Mouse (Mus musculus) MEL (cell line): ENCODE measurements around the gene Magi2. TPM values are rescaled to one million over a fixed set of nuclear protein-coding genes. Genes with fewer than 3 reads are reported as not detected.

Source experiments
- DNase-seq: peaks from one replicate; pipeline ENCODE4 v3.0.0; 2011; ENCODE audit warnings: low read depth, low spot score
- H3K27ac ChIP-seq: 2 replicates; pipeline ENCODE4 v1.5.1; 2012; ENCODE audit warnings: low read depth, mild to moderate bottlenecking, control low read depth, low read length, moderate library complexity; ENCODE audit not compliant: control insufficient read depth
- H3K27me3 ChIP-seq, 2 experiments: fragments of 150-350 bp in 1 of 2; sonication (generic) in 1 of 2; 2 replicates each; pipeline ENCODE4 v1.6.1; 2012; ENCODE audit warnings: low read length in 2 of 2, mild to moderate bottlenecking in 2 of 2, improper control_type of control experiment in 1 of 2, moderate library complexity in 1 of 2; ENCODE audit not compliant: insufficient read depth in 2 of 2, control insufficient read depth in 1 of 2
- H3K36me3 ChIP-seq, 2 experiments: 2 replicates each; pipeline ENCODE4 v1.6.1; 2012 to 2014; ENCODE audit warnings: low read length in 2 of 2, improper control_type of control experiment in 1 of 2, inconsistent platforms in 1 of 2, mild to moderate bottlenecking in 1 of 2; ENCODE audit not compliant: insufficient read depth in 2 of 2, control insufficient read depth in 1 of 2
- H3K4me1 ChIP-seq, 2 experiments: fragments of 150-350 bp in 1 of 2; sonication (generic) in 1 of 2; 2 replicates each; pipeline ENCODE4 v1.6.1; 2012; ENCODE audit warnings: low read length in 2 of 2, improper control_type of control experiment in 1 of 2, mild to moderate bottlenecking in 1 of 2; ENCODE audit not compliant: insufficient read depth in 2 of 2, control insufficient read depth in 1 of 2
- H3K4me3 ChIP-seq, 2 experiments: fragments of 150-350 bp in 1 of 2; sonication (generic) in 1 of 2; 2 replicates each; pipeline ENCODE4 v1.5.1; 2012; ENCODE audit warnings: low read depth in 2 of 2, low read length in 2 of 2, mild to moderate bottlenecking in 2 of 2, moderate library complexity in 2 of 2, control low read depth in 1 of 2, improper control_type of control experiment in 1 of 2; ENCODE audit not compliant: control insufficient read depth in 1 of 2, insufficient read depth in 1 of 2
- H3K79me2 ChIP-seq: 2 replicates; pipeline ENCODE4 v1.6.1; 2012; ENCODE audit warnings: mild to moderate bottlenecking, low read length, moderate library complexity; ENCODE audit not compliant: control insufficient read depth, poor library complexity, insufficient read depth
- H3K9ac ChIP-seq: 2 replicates; pipeline ENCODE4 v1.6.1; 2012; ENCODE audit warnings: low read depth, mild to moderate bottlenecking, control low read depth, low read length, moderate library complexity; ENCODE audit not compliant: control insufficient read depth, poor library complexity, severe bottlenecking
- H3K9me3 ChIP-seq: fragments of 150-350 bp; sonication (generic); replicated peaks from 2 replicates; pipeline ENCODE4 v1.6.1; 2012; ENCODE audit warnings: mild to moderate bottlenecking, low read length, improper control_type of control experiment, moderate library complexity; ENCODE audit not compliant: insufficient read depth
- BHLHE40 ChIP-seq: IDR thresholded peaks from 2 replicates; pipeline ENCODE4 v1.6.1; 2012; ENCODE audit warnings: low read depth, mild to moderate bottlenecking, inconsistent platforms, low read length, improper control_type of control experiment, borderline replicate concordance
- CTCF ChIP-seq, 3 experiments: IDR thresholded peaks in 2 of 3; conservative IDR thresholded peaks in 1 of 3; 2 replicates each; pipeline ENCODE4 v1.5.1; 2011 to 2012; ENCODE audit warnings: low read length in 3 of 3, low read depth in 2 of 3, mild to moderate bottlenecking in 2 of 3, improper control_type of control experiment in 1 of 3, inconsistent platforms in 1 of 3, mixed read lengths in 1 of 3, moderate library complexity in 1 of 3; ENCODE audit not compliant: control insufficient read depth in 1 of 3, insufficient read depth in 1 of 3, poor library complexity in 1 of 3, severe bottlenecking in 1 of 3
- E2F4 ChIP-seq: IDR thresholded peaks from 2 replicates; pipeline ENCODE4 v1.6.1; 2011; ENCODE audit warnings: low read depth, low read length, improper control_type of control experiment, borderline replicate concordance
- ELF1 ChIP-seq: IDR thresholded peaks from 2 replicates; pipeline ENCODE4 v1.6.1; 2014; ENCODE audit warnings: low read depth, mild to moderate bottlenecking, inconsistent platforms, low read length, improper control_type of control experiment, moderate library complexity
- ETS1 ChIP-seq: IDR thresholded peaks from 2 replicates; pipeline ENCODE4 v1.6.1; 2012; ENCODE audit warnings: low read depth, mild to moderate bottlenecking, inconsistent platforms, low read length, improper control_type of control experiment, moderate library complexity
- GABPA ChIP-seq: IDR thresholded peaks from 2 replicates; pipeline ENCODE4 v1.6.1; 2012; ENCODE audit warnings: low read depth, mild to moderate bottlenecking, inconsistent platforms, low read length, improper control_type of control experiment, moderate library complexity
- GATA1 ChIP-seq: IDR thresholded peaks from 2 replicates; pipeline ENCODE4 v1.6.1; 2011; ENCODE audit warnings: low read depth, low read length, improper control_type of control experiment
- HCFC1 ChIP-seq: IDR thresholded peaks from 2 replicates; pipeline ENCODE4 v1.6.1; 2012; ENCODE audit warnings: low read depth, mild to moderate bottlenecking, inconsistent platforms, low read length, improper control_type of control experiment, moderate library complexity
- KAT2A ChIP-seq: conservative IDR thresholded peaks from 2 replicates; pipeline ENCODE4 v1.6.1; 2012; ENCODE audit warnings: low read depth, low read length, improper control_type of control experiment, inconsistent platforms
- MAFK ChIP-seq: IDR thresholded peaks from 2 replicates; pipeline ENCODE4 v1.6.1; 2011; ENCODE audit warnings: low read depth, mild to moderate bottlenecking, low read length, improper control_type of control experiment, borderline replicate concordance
- MAX ChIP-seq: IDR thresholded peaks from 2 replicates; pipeline ENCODE4 v1.6.1; 2011; ENCODE audit warnings: low read length, improper control_type of control experiment
- MXI1 ChIP-seq: IDR thresholded peaks from 2 replicates; pipeline ENCODE4 v1.6.1; 2011; ENCODE audit warnings: mild to moderate bottlenecking, low read depth, low read length, improper control_type of control experiment
- MYB ChIP-seq: IDR thresholded peaks from 2 replicates; pipeline ENCODE4 v1.6.1; 2011; ENCODE audit warnings: mild to moderate bottlenecking, low read depth, low read length, improper control_type of control experiment
- MYC ChIP-seq: IDR thresholded peaks from 2 replicates; pipeline ENCODE4 v1.6.1; 2011; ENCODE audit warnings: low read depth, mild to moderate bottlenecking, low read length, improper control_type of control experiment, moderate library complexity
- NELFE ChIP-seq: IDR thresholded peaks from 2 replicates; pipeline ENCODE4 v1.6.1; 2011; ENCODE audit warnings: low read depth, low read length, improper control_type of control experiment
- NRF1 ChIP-seq: IDR thresholded peaks from 2 replicates; pipeline ENCODE4 v1.6.1; 2014; ENCODE audit warnings: low read depth, mild to moderate bottlenecking, inconsistent platforms, low read length, improper control_type of control experiment, moderate library complexity; ENCODE audit not compliant: poor library complexity, insufficient read depth, severe bottlenecking
- POLR2A ChIP-seq, 2 experiments: IDR thresholded peaks; 2 replicates each; pipeline ENCODE4 v1.6.1; 2011 to 2012; ENCODE audit warnings: low read length in 2 of 2, mild to moderate bottlenecking in 2 of 2, control low read depth in 1 of 2, improper control_type of control experiment in 1 of 2, low read depth in 1 of 2, moderate library complexity in 1 of 2; ENCODE audit not compliant: control insufficient read depth in 1 of 2, insufficient read depth in 1 of 2, poor library complexity in 1 of 2
- POLR2AphosphoS2 ChIP-seq: IDR thresholded peaks from 2 replicates; pipeline ENCODE4 v1.6.1; 2011; ENCODE audit warnings: low read length, improper control_type of control experiment
- RAD21 ChIP-seq: IDR thresholded peaks from 2 replicates; pipeline ENCODE4 v1.6.1; 2011; ENCODE audit warnings: mild to moderate bottlenecking, low read depth, low read length, improper control_type of control experiment
- SMC3 ChIP-seq: IDR thresholded peaks from 2 replicates; pipeline ENCODE4 v1.6.1; 2011; ENCODE audit warnings: low read depth, low read length, improper control_type of control experiment
- TAL1 ChIP-seq: IDR thresholded peaks from 2 replicates; pipeline ENCODE4 v1.6.1; 2012; ENCODE audit warnings: mild to moderate bottlenecking, inconsistent platforms, low read length, moderate library complexity, mixed read lengths
- TBP ChIP-seq: IDR thresholded peaks from 2 replicates; pipeline ENCODE4 v1.8.0; 2011; ENCODE audit warnings: low read depth, low read length, improper control_type of control experiment
- UBTF ChIP-seq: IDR thresholded peaks from 2 replicates; pipeline ENCODE4 v1.6.1; 2012; ENCODE audit warnings: low read depth, mild to moderate bottlenecking, inconsistent platforms, low read length, improper control_type of control experiment, moderate library complexity, borderline replicate concordance; ENCODE audit not compliant: insufficient read depth
- USF1 ChIP-seq: IDR thresholded peaks from 2 replicates; pipeline ENCODE4 v1.6.1; 2014; ENCODE audit warnings: low read depth, mild to moderate bottlenecking, inconsistent platforms, low read length, improper control_type of control experiment, moderate library complexity
- ZC3H11A ChIP-seq: IDR thresholded peaks from 2 replicates; pipeline ENCODE4 v1.6.1; 2012; ENCODE audit warnings: low read depth, mild to moderate bottlenecking, inconsistent platforms, low read length, improper control_type of control experiment
- ZNF384 ChIP-seq: IDR thresholded peaks from 2 replicates; pipeline ENCODE4 v1.6.1; 2012; ENCODE audit warnings: low read depth, mild to moderate bottlenecking, inconsistent platforms, low read length, improper control_type of control experiment
- polyA plus RNA-seq, 2 experiments: library from polyadenylated mRNA; stranded (reverse) in 1 of 2; unstranded in 1 of 2; fragments of >175 nt in 1 of 2; fragments of >200 nt in 1 of 2; gene quantifications; 2 replicates each; pipeline versions ENCODE4 v1.2.1 to v1.2.4; 2012; ENCODE audit warnings: low replicate concordance in 2 of 2, low read depth in 1 of 2; ENCODE audit not compliant: insufficient read length in 2 of 2, insufficient read depth in 1 of 2, missing spikeins in 1 of 2
- total RNA-seq: library from RNA; depleted of rRNA; stranded (reverse); fragments of 300-350 nt; gene quantifications from 2 replicates; pipeline ENCODE4 v1.2.3, GENCODE M21; 2012

The Magi2 gene
- total and polyA plus RNA-seq, 3 experiments = 0.46 to 0.47 TPM; not detected in 1

DNA sequence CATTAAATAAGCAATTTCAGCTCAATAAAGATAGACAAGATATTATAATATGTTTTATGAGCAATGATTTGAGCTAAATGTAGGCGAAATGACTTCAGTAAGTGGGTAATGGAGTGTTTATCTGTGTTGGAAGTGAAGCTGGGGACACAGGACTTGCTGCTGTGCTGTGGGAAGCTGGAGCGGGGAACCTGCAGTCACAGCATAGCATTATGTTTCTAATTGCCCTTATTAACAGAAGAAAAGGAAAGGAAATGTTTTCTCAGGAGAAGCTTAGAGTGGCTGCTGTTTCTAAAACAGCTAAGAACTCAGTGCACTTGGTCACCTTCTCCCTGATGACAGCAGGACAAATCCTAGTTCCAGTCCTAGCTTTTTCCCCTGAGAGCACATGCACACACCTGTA lies 1098.5 kb downstream of the Magi2 start:
- no peak for DNase-seq

DNA sequence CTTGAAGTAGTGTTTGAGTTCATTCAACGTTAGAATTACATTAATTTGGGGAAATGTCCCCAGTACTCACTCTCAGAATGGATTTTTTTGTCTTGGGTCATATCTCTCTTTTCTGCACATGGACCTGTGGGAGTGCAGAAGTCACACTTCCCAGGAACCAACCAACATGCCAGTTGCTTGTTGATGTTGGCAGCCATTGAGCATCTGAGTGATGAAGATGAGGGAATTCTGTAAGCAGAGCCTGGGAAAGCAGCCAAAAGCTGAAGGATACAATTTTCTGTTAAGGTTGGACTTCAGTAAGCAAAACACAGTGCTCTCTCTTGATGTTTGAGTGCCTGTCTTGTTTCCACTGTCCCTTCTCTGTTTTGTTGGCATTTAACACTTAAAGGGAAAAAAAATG lies 1102.1 kb downstream of the Magi2 start:
- Histone ChIP-seq H3K27ac (no peak overlapping the region), H3K36me3 (no peaks in the 10 kb centered on the region), H3K9me3 (no peaks in the 10 kb centered on the region), H3K9ac (no peak overlapping the region), H3K4me3 (no peak overlapping the region), H3K27me3 (peaks cover 4% of the 10 kb centered on the region in 2 experiments; a peak in 2 of 4 replicates), H3K79me2 (no peaks in the 10 kb centered on the region), H3K4me1 (no peaks in the 10 kb centered on the region)
- DNase-seq = no peak
- TF ChIP-seq TBP = no peak
- TF ChIP-seq MAX = no peak
- no peak for TF ChIP-seq MXI1
- no peak for TF ChIP-seq ZC3H11A
- TF ChIP-seq UBTF = no peak
- TF ChIP-seq POLR2AphosphoS2 = no peak
- TF ChIP-seq MYB = no peak
- no peak for TF ChIP-seq ETS1
- no peak for TF ChIP-seq TAL1
- TF ChIP-seq MYC = no peak
- no peak for TF ChIP-seq RAD21
- TF ChIP-seq NRF1 = no peak
- no peak for TF ChIP-seq POLR2A (IDR thresholded peaks at IDR 0.05; ENCODE audit: control insufficient read depth in 1 of 2, insufficient read depth in 1 of 2, low read depth in 1 of 2, low read length in 2 of 2, poor library complexity in 1 of 2)
- TF ChIP-seq ELF1 = no peak
- no peak for TF ChIP-seq CTCF (IDR thresholded peaks at IDR 0.05 in 2 of 3, conservative IDR thresholded peaks at IDR 0.05 in 1 of 3; ENCODE audit: control insufficient read depth in 1 of 3, insufficient read depth in 1 of 3, low read depth in 2 of 3, low read length in 3 of 3, poor library complexity in 1 of 3, severe bottlenecking in 1 of 3)
- no peak for TF ChIP-seq ZNF384
- no peak for TF ChIP-seq GATA1
- TF ChIP-seq GABPA = no peak
- no peak for TF ChIP-seq NELFE
- TF ChIP-seq E2F4 = no peak

More for the DNA sequence above, 1098.5 kb downstream of the Magi2 start:
- H3K27me3 ChIP-seq = peaks cover 4% of the 10 kb centered on the region in 2 experiments; a peak in 2 of 4 replicates
- no peaks in the 10 kb centered on the region for H3K9me3 ChIP-seq
- no peak overlapping the region for H3K4me3 ChIP-seq
- H3K36me3 ChIP-seq = no peaks in the 10 kb centered on the region
- TF ChIP-seq BHLHE40 = no peak
- no peak for TF ChIP-seq CTCF (IDR thresholded peaks at IDR 0.05 in 2 of 3, conservative IDR thresholded peaks at IDR 0.05 in 1 of 3; ENCODE audit: control insufficient read depth in 1 of 3, insufficient read depth in 1 of 3, low read depth in 2 of 3, low read length in 3 of 3, poor library complexity in 1 of 3, severe bottlenecking in 1 of 3)
- no peak for TF ChIP-seq KAT2A
- TF ChIP-seq HCFC1 = no peak
- TF ChIP-seq POLR2AphosphoS2 = no peak
- TF ChIP-seq SMC3 = no peak
- TF ChIP-seq USF1 = no peak
- no peak for TF ChIP-seq E2F4
- TF ChIP-seq MAFK = no peak
- TF ChIP-seq ETS1 = no peak
- TF ChIP-seq, all 39 proteins: peak for 0
- no peaks in the 10 kb centered on the region for H3K79me2 ChIP-seq
- no peak overlapping the region for H3K9ac ChIP-seq
- no peak overlapping the region for H3K27ac ChIP-seq
- H3K4me1 ChIP-seq = no peaks in the 10 kb centered on the region
